Mouse (Mus musculus) heart, postnatal 4 days (tissue): ENCODE data around the gene Syt5. TPM values are rescaled to one million over a fixed set of nuclear protein-coding genes. Genes with fewer than 3 reads are reported as not detected.
"Not testable (repeated sequence)": the region's sequence is repeated elsewhere in the genome, so short reads cannot be mapped to it uniquely, and the experiment has no call there.

Experiments
- DNase-seq: peaks from one replicate; pipeline ENCODE4 v3.0.0; 2021
- total RNA-seq, 2 experiments: library from RNA; stranded (reverse); gene quantifications; 2 replicates each; pipeline ENCODE4 v1.2.3; 2021

Syt5 gene
- total RNA-seq = 1 to 10 TPM; 1.1 to 1.5 TPM

- DNase-seq = peak; percentile 17
Measured at GRCm38 (mm10) chr7:4547221-4547641, at the start of gene Syt5. Gene Syt5, minus strand, starts transcription at chr7:4547541.

DNA sequence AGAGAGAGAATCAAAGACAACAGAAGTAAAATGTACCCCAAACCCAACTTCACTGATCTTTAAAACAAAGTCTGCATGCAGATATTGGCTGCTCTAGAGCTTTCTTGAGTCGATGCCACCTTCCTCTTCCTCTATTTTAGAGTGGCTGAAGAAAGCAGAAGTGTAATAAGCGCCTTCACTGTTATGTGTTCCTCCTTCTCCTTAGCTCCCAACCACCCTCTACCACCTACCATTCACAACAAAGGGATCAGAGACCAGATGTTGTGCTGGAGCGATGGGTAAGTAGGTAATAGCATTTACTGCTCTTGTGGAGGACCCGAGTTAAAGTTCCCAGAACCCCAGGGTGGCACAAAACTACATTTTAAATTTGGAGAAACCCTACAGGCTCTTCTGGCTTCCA lies 49.7 kb upstream of the Syt5 start:
- DNase-seq = not testable (repeated sequence)

DNA sequence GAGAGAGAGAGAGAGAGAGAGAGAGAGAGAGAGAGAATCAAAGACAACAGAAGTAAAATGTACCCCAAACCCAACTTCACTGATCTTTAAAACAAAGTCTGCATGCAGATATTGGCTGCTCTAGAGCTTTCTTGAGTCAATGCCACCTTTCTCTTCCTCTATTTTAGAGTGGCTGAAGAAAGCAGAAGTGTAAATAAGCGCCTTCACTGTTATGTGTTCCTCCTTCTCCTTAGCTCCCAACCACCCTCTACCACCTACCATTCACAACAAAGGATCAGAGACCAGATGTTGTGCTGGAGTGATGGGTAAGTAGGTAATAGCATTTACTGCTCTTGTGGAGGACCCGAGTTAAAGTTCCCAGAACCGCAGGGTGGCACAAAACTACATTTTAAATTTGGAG lies 34.1 kb upstream of the Syt5 start:
- DNase-seq = not testable (repeated sequence)

DNA sequence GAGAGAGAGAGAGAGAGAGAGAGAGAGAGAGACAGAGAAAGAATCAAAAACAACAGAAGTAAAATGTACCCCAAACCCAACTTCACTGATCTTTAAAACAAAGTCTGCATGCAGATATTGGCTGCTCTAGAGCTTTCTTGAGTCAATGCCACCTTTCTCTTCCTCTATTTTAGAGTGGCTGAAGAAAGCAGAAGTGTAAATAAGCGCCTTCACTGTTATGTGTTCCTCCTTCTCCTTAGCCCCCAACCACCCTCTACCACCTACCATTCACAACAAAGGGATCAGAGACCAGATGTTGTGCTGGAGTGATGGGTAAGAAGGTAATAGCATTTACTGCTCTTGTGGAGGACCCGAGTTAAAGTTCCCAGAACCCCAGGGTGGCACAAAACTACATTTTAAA lies 25.0 kb upstream of the Syt5 start:
- DNase-seq = not testable (repeated sequence)

- DNase-seq = no peak
Measured at GRCm38 (mm10) chr7:4562660-4563059, 15.3 kb upstream of the Syt5 start.

DNA sequence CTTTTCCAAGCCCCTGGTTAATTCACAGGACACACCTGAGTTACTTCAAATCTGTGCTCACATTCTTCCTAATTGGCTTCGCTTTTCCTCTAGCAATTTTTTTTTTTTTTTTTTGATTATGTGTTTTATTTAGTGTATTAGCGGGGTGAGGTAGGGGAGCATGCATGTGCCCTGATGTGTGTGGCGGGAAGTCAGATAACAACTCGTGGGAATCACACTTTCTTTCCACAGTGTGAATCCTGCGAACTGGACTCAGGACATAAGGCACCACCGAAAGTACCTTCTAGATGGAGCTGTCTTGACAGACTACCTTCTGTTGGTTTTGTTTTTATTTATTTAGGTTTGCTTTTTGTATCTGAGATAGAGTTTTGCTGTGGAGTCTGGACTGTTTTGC lies 9.8 kb upstream of the Syt5 start:
- DNase-seq = no peak

- peak; percentile 78 for DNase-seq
Measured at GRCm38 (mm10) chr7:4556256-4557166, 9.2 kb upstream of the Syt5 start.

DNA sequence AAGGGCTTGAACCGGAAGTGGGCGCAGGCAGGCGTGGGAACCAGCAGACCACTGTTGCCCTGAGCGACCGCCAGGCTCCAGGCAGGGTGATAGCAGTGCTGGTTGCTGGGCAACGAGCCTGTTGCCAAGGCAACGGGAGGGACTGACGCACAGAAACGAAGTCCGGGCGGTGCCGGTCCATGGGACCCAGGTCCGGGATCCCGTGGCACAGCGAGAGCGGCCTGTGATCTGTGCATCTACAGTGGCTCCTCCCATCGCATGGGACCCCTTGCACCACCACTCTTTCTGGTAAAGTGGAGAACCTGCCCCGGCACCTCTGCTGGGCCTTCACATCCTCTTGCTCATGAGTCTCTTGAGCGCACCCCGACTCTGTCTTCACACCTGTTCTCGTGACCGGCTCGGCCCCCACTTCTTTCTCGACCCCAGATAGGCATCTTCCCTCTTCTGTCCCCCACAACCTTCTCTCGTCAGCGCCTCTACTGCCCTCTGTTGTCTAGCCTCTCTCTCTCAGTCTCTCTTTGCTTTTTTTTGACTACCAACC lies 680 bp downstream of the Syt5 start:
- DNase-seq = peak; percentile 77

DNA sequence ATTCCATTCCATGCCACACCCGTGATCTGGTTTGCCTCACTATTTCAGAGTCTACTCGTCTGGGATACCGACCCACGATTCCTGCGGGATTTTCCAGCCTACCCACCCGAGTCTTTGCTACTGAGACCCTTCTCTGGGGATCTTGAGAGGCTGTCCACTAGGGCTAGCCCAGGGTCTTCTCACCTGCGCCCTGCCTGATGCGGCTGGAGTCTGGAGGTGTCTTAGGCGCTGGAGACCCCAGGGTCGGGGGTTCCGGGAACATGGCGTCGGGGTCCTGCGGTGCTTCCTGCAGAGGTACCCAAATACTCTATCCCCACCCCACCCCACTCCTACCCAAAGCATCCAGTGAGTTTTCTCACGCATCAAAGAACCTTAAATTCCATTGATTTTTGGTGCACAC lies 1.3 kb downstream of the Syt5 start:
- DNase-seq = no peak

GRCm38 (mm10) chr7:4542013-4542412 lies 5.3 kb downstream of the Syt5 start:
- DNase-seq = no peak

- DNase-seq = no peak
Measured at GRCm38 (mm10) chr7:4541344-4541743, 6.0 kb downstream of the Syt5 start.

- no peak for DNase-seq
Measured at GRCm38 (mm10) chr7:4539019-4539418, 8.3 kb downstream of the Syt5 start.

DNA sequence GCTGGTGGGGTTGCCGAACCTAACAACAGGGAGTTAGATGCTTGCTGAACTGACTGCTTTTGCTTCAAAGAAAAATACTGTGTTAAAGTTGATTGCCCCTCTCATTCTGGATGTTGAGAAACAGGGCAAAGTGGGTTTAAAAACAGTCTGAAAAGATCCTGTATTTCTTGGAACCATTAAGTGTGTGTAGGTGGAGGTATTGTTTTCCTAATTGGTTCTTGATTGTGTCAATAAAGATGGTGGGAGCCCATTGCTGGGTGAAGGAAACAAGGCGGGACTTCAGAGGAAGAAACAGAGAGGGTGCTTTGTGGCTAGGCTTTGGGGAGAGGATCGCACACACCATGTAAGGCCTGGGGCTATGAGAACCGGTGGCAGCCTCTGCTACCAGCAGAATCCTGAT lies 10.2 kb downstream of the Syt5 start:
- no peak for DNase-seq

DNA sequence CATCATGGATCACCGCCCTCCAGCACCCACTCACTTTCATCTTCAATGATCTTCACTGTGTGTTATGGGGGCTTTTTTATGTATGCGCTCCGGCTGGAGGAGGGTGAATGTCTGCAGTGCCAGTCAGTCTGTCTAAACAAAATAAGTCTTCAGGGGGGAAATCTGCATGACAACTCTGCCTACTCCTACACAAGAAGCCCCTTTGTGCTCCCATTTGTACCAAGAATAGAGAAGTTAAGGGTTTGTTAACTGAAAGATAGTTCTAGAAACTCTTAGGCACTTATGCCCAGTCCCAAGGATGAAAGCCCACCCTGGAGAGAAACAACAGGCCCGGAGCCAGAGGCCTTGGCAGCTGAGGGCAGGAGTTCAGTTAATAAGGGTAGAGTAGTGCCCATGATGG lies 11.0 kb downstream of the Syt5 start:
- no peak for DNase-seq

GRCm38 (mm10) chr7:4532005-4532729 lies 15.2 kb downstream of the Syt5 start, which contains the start of gene Dnaaf3:
Gene Dnaaf3, minus strand, starts transcription at chr7:4532453.
- peak; percentile 78 for DNase-seq

DNA sequence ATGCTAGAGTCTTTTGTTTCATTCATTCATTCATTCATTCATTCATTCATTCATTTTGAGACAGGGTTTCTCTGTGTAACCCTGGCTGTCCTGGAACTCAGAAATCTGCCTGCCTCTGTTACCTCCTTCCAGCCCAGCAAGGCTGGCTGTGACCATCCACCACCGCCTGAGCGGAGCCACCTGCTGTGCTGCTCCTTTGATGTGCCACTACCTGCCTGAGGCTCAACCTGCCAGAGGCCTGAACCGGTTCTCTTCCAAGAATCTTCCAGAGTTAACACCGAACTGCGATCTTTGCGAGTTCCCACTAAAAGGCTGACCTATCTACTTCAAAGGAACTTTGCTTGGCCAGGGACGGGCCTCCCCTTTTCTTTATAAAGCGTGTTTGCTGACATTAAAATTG lies 17.2 kb downstream of the Syt5 start:
- DNase-seq = not testable (repeated sequence)

DNA sequence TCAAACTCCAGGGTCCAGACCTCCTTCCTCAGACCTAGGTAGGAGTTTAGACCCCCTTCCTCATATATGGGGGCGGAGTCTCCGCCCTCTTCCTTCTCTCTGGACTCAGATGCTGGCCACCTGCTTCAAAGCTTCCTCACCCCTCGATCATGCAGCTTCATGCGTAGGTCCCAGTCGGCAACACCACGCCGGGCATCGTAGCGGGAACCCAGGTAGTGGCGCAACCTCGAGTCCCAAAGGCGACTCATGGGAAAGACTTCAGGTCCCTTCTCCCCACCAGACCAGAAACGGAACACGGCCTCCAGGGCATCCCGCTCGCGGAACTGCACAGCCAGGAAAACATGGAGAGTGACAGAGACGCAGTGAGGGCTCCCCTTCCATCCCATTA lies 20.0 kb downstream of the Syt5 start:
- DNase-seq = no peak

DNA sequence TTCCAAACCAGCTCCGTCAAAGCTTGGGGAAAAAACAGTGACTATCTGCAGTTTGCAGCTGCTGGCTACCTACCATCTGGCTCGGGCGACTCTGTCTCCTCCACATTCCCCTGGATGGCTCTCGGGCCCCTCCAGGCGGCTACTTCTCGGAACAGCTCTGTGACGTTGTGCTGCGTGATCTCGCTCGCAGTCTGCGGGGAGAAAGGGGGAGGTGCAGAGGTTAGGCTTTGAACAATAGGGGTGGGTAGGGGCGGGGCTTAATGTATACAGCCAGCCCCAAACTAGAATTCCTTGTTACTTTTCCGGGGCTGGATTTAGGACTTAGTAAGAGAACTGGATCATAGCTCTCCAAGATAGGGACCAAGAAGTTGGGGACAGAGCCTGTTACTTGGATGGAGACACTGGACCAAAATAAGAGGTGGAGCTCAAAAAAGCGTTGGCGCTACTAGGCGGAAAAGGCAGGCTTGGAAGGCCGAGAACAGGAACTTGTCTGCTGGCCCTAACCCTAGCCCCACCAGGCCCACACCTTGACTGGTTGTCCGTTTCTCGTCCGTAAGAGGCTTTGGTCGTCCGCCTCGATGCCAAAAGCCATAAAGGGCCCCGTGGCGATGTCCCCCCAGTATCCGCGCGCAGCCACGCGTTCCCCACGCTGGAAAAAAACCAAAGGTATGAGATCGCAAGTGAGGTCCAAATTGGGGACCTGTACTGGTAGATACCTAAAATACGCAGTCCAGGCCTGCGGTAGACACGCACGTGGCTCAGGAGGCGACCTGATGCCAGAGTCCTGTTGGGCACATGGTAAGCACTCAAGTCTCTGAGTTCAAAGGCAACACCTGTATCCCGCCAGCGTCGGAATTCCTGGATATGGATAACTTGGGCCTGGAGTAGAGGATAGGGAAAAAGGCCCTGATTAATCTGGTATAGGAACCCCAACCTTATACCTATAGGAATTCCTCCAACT lies 20.7 kb downstream of the Syt5 start:
- peak; percentile 90 for DNase-seq

DNA sequence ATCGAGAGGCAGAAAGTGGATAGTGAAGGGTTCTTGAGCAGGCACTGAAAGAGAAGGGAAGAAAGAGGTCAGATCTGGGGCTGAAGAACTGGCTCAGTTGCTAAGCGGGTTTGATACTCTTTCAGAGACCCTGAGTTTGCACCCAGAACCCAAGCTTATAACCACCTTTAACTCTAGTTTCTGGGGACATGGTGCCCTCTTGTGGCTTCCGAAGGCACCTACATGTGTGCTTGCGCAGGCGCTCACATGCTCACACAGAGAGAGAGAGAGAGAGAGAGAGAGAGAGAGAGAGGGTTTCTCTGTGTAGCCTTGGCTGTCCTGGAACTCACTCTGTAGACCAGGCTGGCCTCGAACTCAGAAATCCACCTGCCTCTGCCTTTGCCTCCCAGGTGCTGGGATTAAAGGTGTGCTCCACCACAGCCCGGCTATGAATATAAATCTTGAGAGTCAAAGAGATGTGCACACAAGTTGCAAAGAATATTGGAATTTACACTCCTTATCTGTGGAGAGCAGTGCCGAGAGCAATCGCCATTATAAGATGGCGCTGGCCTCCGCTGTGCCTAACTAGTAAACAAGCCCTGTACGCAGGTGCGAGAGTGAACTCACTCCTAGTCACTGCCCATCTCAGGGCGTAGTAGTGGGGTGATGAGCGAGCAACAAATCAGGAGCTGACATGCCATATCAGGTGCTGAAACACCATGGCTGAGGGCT lies 23.0 kb downstream of the Syt5 start, which contains the start of gene Tnni3:
Gene Tnni3 (minus strand): TSS at position 18 of the 711 bp plus-strand sequence.
- peak; percentile 79 for DNase-seq

- peak; percentile 42 for DNase-seq
Measured at GRCm38 (mm10) chr7:4523205-4524130, 23.9 kb downstream of the Syt5 start.
